Mouse (Mus musculus): ENCODE data around the gene Zfyve9. TPM values are rescaled to one million over a fixed set of nuclear protein-coding genes. Genes with fewer than 3 reads are reported as not detected.

The Zfyve9 gene
- polyA plus RNA-seq, 1 experiment from 2014 or later, result 0.95 TPM

GRCm38 (mm10) chr4:108629363-108629880, 151.2 kb downstream of the Zfyve9 start:
- DNase-seq (no peak), ATAC-seq (no peak)
- no peaks in the 10 kb centered on the region for H3K4me1 ChIP-seq (ENCODE audit: insufficient read depth)
- H3K27me3 ChIP-seq (ENCODE audit: insufficient read depth, low read length), result no peaks in the 10 kb centered on the region
- no peak overlapping the region for H3K27ac ChIP-seq (ENCODE audit: low read depth)
- no peak overlapping the region for H3K9ac ChIP-seq (replicated peaks)
- no peak for TF ChIP-seq EP300 (IDR thresholded peaks at IDR 0.05; ENCODE audit: low read depth)
- no peak for TF ChIP-seq CTCF (IDR thresholded peaks at IDR 0.05; ENCODE audit: low read depth)
- peaks cover 73% of the 10 kb centered on the region for H3K36me3 ChIP-seq (replicated peaks; ENCODE audit: insufficient read depth, low read length)
- no peak overlapping the region for H3K4me2 ChIP-seq (ENCODE audit: low read depth, low read length)
- H3K4me3 ChIP-seq (ENCODE audit: low read depth, low read length), result no peak overlapping the region
- WGBS (ENCODE audit: insufficient replicate concordance), result 89% methylated on average over 7 of the region's 7 CpGs
- no peaks in the 10 kb centered on the region for H3K9me3 ChIP-seq (ENCODE audit: low read length)

- Histone ChIP-seq H3K4me3 (ENCODE audit: low read depth, low read length) (no peak overlapping the region), H3K36me3 (replicated peaks; ENCODE audit: insufficient read depth, low read length) (peaks cover 69% of the 10 kb centered on the region), H3K4me2 (ENCODE audit: low read depth, low read length) (no peak overlapping the region), H3K9me3 (ENCODE audit: low read length) (no peaks in the 10 kb centered on the region), H3K27ac (ENCODE audit: low read depth) (no peak overlapping the region), H3K27me3 (ENCODE audit: insufficient read depth, low read length) (no peaks in the 10 kb centered on the region), H3K4me1 (ENCODE audit: insufficient read depth) (no peaks in the 10 kb centered on the region), H3K9ac (replicated peaks) (no peak overlapping the region)
- ATAC-seq (no peak), DNase-seq (no peak)
- WGBS (ENCODE audit: insufficient replicate concordance), result 86% methylated on average over 5 of the region's 5 CpGs
- TF ChIP-seq CTCF (IDR thresholded peaks at IDR 0.05; ENCODE audit: low read depth) (no peak), EP300 (IDR thresholded peaks at IDR 0.05; ENCODE audit: low read depth) (no peak)
These were observed 153.5 kb downstream of the Zfyve9 start for GRCm38 (mm10) chr4:108627066-108627465.

- TF ChIP-seq CTCF (IDR thresholded peaks at IDR 0.05; ENCODE audit: low read depth) (peak; percentile 35), EP300 (IDR thresholded peaks at IDR 0.05; ENCODE audit: low read depth) (no peak)
- Histone ChIP-seq H3K27ac (ENCODE audit: low read depth) (no peak overlapping the region), H3K4me3 (ENCODE audit: low read depth, low read length) (no peak overlapping the region), H3K4me2 (ENCODE audit: low read depth, low read length) (no peak overlapping the region), H3K9me3 (ENCODE audit: low read length) (no peaks in the 10 kb centered on the region), H3K9ac (replicated peaks) (no peak overlapping the region), H3K4me1 (ENCODE audit: insufficient read depth) (peaks cover 15% of the 10 kb centered on the region), H3K27me3 (ENCODE audit: insufficient read depth, low read length) (no peaks in the 10 kb centered on the region), H3K36me3 (replicated peaks; ENCODE audit: insufficient read depth, low read length) (peaks cover 26% of the 10 kb centered on the region)
- DNase-seq, result no peak
- 93% methylated on average over 6 of the region's 6 CpGs for WGBS (ENCODE audit: insufficient replicate concordance)
- no peak for ATAC-seq
These were observed 159.1 kb downstream of the Zfyve9 start for GRCm38 (mm10) chr4:108621504-108621903.

GRCm38 (mm10) chr4:108620536-108620935, 160.1 kb downstream of the Zfyve9 start:
- Histone ChIP-seq H3K9me3 (ENCODE audit: low read length) (no peaks in the 10 kb centered on the region), H3K27me3 (ENCODE audit: insufficient read depth, low read length) (no peaks in the 10 kb centered on the region), H3K4me3 (ENCODE audit: low read depth, low read length) (peak overlapping the region; percentile 84), H3K4me2 (ENCODE audit: low read depth, low read length) (peak overlapping the region; percentile 94), H3K9ac (replicated peaks) (peak overlapping the region; percentile 90), H3K27ac (ENCODE audit: low read depth) (peak overlapping the region; percentile 85), H3K4me1 (ENCODE audit: insufficient read depth) (peaks cover 15% of the 10 kb centered on the region), H3K36me3 (replicated peaks; ENCODE audit: insufficient read depth, low read length) (peaks cover 16% of the 10 kb centered on the region)
- ATAC-seq (peak; percentile 0; the same call in 1 of the 2 replicates), DNase-seq (no peak)
- TF ChIP-seq EP300 (IDR thresholded peaks at IDR 0.05; ENCODE audit: low read depth) (no peak), CTCF (IDR thresholded peaks at IDR 0.05; ENCODE audit: low read depth) (no peak)
- WGBS (ENCODE audit: insufficient replicate concordance), result 13% methylated on average over 8 of the region's 8 CpGs

GRCm38 (mm10) chr4:108619587-108620341, 160.8 kb downstream of the Zfyve9 start, which contains the start of gene Cc2d1b:
Cc2d1b (plus strand) TSS chr4:108619940.
- TF ChIP-seq CTCF (IDR thresholded peaks at IDR 0.05; ENCODE audit: low read depth) (peak; percentile 26), EP300 (IDR thresholded peaks at IDR 0.05; ENCODE audit: low read depth) (no peak)
- peak; percentile 96 for DNase-seq
- Histone ChIP-seq H3K27me3 (ENCODE audit: insufficient read depth, low read length) (no peaks in the 10 kb centered on the region), H3K4me1 (ENCODE audit: insufficient read depth) (peaks cover 15% of the 10 kb centered on the region), H3K9ac (replicated peaks) (peak within 1 kb of the TSS; percentile 90), H3K4me2 (ENCODE audit: low read depth, low read length) (peak within 1 kb of the TSS; percentile 94), H3K36me3 (replicated peaks; ENCODE audit: insufficient read depth, low read length) (peaks cover 10% of the 10 kb centered on the region), H3K27ac (ENCODE audit: low read depth) (peak within 1 kb of the TSS; percentile 85), H3K9me3 (ENCODE audit: low read length) (no peaks in the 10 kb centered on the region), H3K4me3 (ENCODE audit: low read depth, low read length) (peak within 1 kb of the TSS; percentile 84)
- under 1% methylated on average over 69 of the region's 86 CpGs for WGBS (ENCODE audit: insufficient replicate concordance)
- ATAC-seq, result peak; percentile 98

- 6% methylated on average over 10 of the region's 10 CpGs for WGBS (ENCODE audit: insufficient replicate concordance)
- H3K27me3 ChIP-seq (ENCODE audit: insufficient read depth, low read length), result no peaks in the 10 kb centered on the region
- DNase-seq (no peak), ATAC-seq (0 out of 2 replicates have a peak, but pooled peaks have one; percentile 1)
- peaks cover 15% of the 10 kb centered on the region for H3K4me1 ChIP-seq (ENCODE audit: insufficient read depth)
- TF ChIP-seq EP300 (IDR thresholded peaks at IDR 0.05; ENCODE audit: low read depth) (no peak), CTCF (IDR thresholded peaks at IDR 0.05; ENCODE audit: low read depth) (no peak)
- peak overlapping the region; percentile 94 for H3K4me2 ChIP-seq (ENCODE audit: low read depth, low read length)
- H3K36me3 ChIP-seq (replicated peaks; ENCODE audit: insufficient read depth, low read length), result peaks cover 5% of the 10 kb centered on the region; the same call in 1 of the 2 replicates
- H3K4me3 ChIP-seq (ENCODE audit: low read depth, low read length), result peak overlapping the region; percentile 84
- H3K27ac ChIP-seq (ENCODE audit: low read depth), result peak overlapping the region; percentile 85
- H3K9me3 ChIP-seq (ENCODE audit: low read length), result no peaks in the 10 kb centered on the region
- peak overlapping the region; percentile 90 for H3K9ac ChIP-seq (replicated peaks)
These were observed 161.4 kb downstream of the Zfyve9 start for GRCm38 (mm10) chr4:108619165-108619564.

All from liver, postnatal 0 days (tissue).